Mouse (Mus musculus) MEL (cell line): ENCODE measurements around the gene Paqr5.

Experiments
- CHD1 ChIP-seq: IDR thresholded peaks from 2 replicates; pipeline ENCODE4 v1.6.1; 2012; ENCODE audit warnings: low read depth, mild to moderate bottlenecking, inconsistent platforms, low read length, improper control_type of control experiment
- CTCF ChIP-seq, 3 experiments: IDR thresholded peaks in 2 of 3; conservative IDR thresholded peaks in 1 of 3; 2 replicates each; pipeline ENCODE4 v1.5.1; 2011 to 2012; ENCODE audit warnings: low read length in 3 of 3, low read depth in 2 of 3, mild to moderate bottlenecking in 2 of 3, improper control_type of control experiment in 1 of 3, inconsistent platforms in 1 of 3, mixed read lengths in 1 of 3, moderate library complexity in 1 of 3; ENCODE audit not compliant: control insufficient read depth in 1 of 3, insufficient read depth in 1 of 3, poor library complexity in 1 of 3, severe bottlenecking in 1 of 3
- E2F4 ChIP-seq: IDR thresholded peaks from 2 replicates; pipeline ENCODE4 v1.6.1; 2011; ENCODE audit warnings: low read depth, low read length, improper control_type of control experiment, borderline replicate concordance
- EP300 ChIP-seq, 2 experiments: IDR thresholded peaks; 2 replicates each; pipeline ENCODE4 v1.6.1; 2011; ENCODE audit warnings: improper control_type of control experiment in 2 of 2, low read length in 2 of 2, low read depth in 1 of 2, mild to moderate bottlenecking in 1 of 2
- HCFC1 ChIP-seq: IDR thresholded peaks from 2 replicates; pipeline ENCODE4 v1.6.1; 2012; ENCODE audit warnings: low read depth, mild to moderate bottlenecking, inconsistent platforms, low read length, improper control_type of control experiment, moderate library complexity
- KAT2A ChIP-seq: conservative IDR thresholded peaks from 2 replicates; pipeline ENCODE4 v1.6.1; 2012; ENCODE audit warnings: low read depth, low read length, improper control_type of control experiment, inconsistent platforms
- POLR2A ChIP-seq, 2 experiments: IDR thresholded peaks; 2 replicates each; pipeline ENCODE4 v1.6.1; 2011 to 2012; ENCODE audit warnings: low read length in 2 of 2, mild to moderate bottlenecking in 2 of 2, control low read depth in 1 of 2, improper control_type of control experiment in 1 of 2, low read depth in 1 of 2, moderate library complexity in 1 of 2; ENCODE audit not compliant: control insufficient read depth in 1 of 2, insufficient read depth in 1 of 2, poor library complexity in 1 of 2
- RAD21 ChIP-seq: IDR thresholded peaks from 2 replicates; pipeline ENCODE4 v1.6.1; 2011; ENCODE audit warnings: mild to moderate bottlenecking, low read depth, low read length, improper control_type of control experiment
- TAL1 ChIP-seq: IDR thresholded peaks from 2 replicates; pipeline ENCODE4 v1.6.1; 2012; ENCODE audit warnings: mild to moderate bottlenecking, inconsistent platforms, low read length, moderate library complexity, mixed read lengths

DNA sequence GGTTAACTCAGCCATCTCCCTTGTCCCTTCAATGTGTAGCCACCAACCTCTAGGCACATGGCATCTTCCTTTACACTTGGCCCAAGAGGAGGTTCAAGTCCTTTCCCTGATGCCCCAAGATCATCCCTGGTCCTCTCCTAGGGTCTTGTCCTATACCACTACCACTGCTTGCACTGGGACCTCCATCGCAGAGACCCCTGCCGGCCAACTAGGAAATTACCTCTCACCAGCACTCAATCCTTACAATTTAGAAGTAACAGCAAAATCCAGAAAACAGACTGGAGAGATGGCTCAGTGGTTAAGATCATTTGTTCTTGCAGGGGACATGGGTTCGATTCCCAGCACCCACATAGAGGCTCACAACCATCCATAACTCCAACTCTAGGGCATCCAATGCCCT, 11.2 kb downstream of the Paqr5 start:
- peak; percentile 62 to 76 (median 65) for TF ChIP-seq CTCF (IDR thresholded peaks at IDR 0.05 in 2 of 3, conservative IDR thresholded peaks at IDR 0.05 in 1 of 3; ENCODE audit: control insufficient read depth in 1 of 3, insufficient read depth in 1 of 3, low read depth in 2 of 3, low read length in 3 of 3, poor library complexity in 1 of 3, severe bottlenecking in 1 of 3)
- TF ChIP-seq CHD1 = no peak
- no peak for TF ChIP-seq E2F4
- no peak for TF ChIP-seq TAL1
- no peak for TF ChIP-seq KAT2A
- peak; percentile 10 for TF ChIP-seq RAD21
- no peak for TF ChIP-seq POLR2A (IDR thresholded peaks at IDR 0.05; ENCODE audit: control insufficient read depth in 1 of 2, insufficient read depth in 1 of 2, low read depth in 1 of 2, low read length in 2 of 2, poor library complexity in 1 of 2)
- no peak for TF ChIP-seq EP300 (IDR thresholded peaks at IDR 0.05; ENCODE audit: low read depth in 1 of 2, low read length in 2 of 2)
- no peak for TF ChIP-seq HCFC1
